Mouse (Mus musculus): ENCODE results near the gene Gpr157. TPM values are rescaled to one million over a fixed set of nuclear protein-coding genes. Genes with fewer than 3 reads are reported as not detected.

Gpr157 gene
- polyA plus RNA-seq, 1 experiment from 2014 or later = 0.23 TPM

DNA sequence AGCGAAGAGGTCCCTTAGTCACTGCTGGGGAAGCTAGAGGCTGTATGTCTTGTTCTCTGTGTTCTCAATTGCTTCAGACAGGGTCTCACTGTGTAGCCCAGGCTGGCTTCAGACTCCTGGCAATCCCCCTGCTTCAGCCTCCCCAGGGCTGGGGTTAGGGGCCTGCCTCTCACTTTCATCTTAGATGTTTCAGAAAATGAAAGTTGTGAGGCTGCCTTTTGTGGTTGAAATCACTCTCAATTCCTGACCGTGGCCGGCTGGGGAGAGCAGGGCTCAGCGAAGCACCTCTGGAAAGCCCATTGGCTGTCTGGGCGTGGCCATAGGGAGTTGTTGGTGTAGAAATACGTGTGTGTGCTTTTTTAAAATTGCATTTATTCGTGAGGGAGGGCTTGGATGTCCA is 9.1 kb downstream of the Gpr157 start:
- no peak for ATAC-seq (replicated peaks)

DNA sequence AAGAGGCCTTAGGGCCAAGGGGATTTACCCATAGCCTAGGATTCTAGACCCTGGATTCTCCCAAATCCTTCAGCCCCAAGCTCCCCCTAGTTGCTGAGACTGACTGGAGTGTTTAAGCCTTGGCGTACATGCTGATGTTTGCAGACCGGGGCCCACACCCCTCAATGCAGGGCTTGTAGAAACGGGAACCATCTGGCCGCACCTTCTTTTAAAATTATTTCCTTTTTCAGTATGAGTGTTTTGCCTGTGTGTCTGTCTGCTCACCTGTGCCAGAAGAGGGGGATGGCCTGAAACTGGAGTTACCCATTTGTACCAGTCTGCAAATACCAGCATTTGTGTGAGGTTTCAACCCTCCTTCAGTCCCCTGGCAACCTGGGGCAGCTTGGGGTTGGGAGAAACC is 10.7 kb downstream of the Gpr157 start:
- no peaks in the 10 kb centered on the region for H3K9me3 ChIP-seq
- ATAC-seq (replicated peaks) = no peak
- H3K4me1 ChIP-seq = no peaks in the 10 kb centered on the region
- H3K27ac ChIP-seq (replicated peaks) = no peak overlapping the region
- 92% methylated on average over 4 of the region's 4 CpGs for WGBS
- H3K27me3 ChIP-seq = peaks cover 3% of the 10 kb centered on the region
- H3K4me3 ChIP-seq = no peak overlapping the region
- no peak overlapping the region for H3K9ac ChIP-seq (replicated peaks)
- H3K4me2 ChIP-seq (replicated peaks) = no peak overlapping the region
- H3K36me3 ChIP-seq = no peaks in the 10 kb centered on the region

More for the DNA sequence above, 9.1 kb downstream of the Gpr157 start:
- WGBS = 82% methylated on average over 7 of the region's 7 CpGs
- H3K36me3 ChIP-seq = no peaks in the 10 kb centered on the region
- H3K4me1 ChIP-seq = no peaks in the 10 kb centered on the region
- H3K9ac ChIP-seq (replicated peaks) = no peak overlapping the region
- H3K4me2 ChIP-seq (replicated peaks) = no peak overlapping the region
- H3K27me3 ChIP-seq = peaks cover 3% of the 10 kb centered on the region
- no peaks in the 10 kb centered on the region for H3K9me3 ChIP-seq
- no peak overlapping the region for H3K27ac ChIP-seq (replicated peaks)
- no peak overlapping the region for H3K4me3 ChIP-seq

DNA sequence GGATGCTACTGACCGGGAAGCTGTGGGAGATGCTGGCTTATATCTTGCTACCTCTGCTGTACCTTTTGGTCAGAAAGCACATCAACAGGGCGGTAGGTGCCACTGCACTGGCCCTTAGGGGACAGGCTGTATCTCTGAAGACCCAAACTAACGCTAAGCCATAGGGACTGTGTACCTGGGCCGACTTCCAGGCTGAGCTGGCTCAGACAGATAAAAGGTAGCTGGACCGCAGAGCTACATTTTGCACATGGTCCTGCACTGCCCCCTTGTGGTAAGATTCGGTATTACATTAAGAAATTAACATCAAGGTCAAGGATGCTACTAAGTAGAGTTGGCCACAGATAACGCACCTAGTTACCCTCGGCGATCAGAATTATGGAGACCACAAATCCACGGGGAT is 11.7 kb downstream of the Gpr157 start:
- WGBS = 19% methylated on average over 10 of the region's 10 CpGs
- no peak overlapping the region for H3K4me3 ChIP-seq
- no peaks in the 10 kb centered on the region for H3K36me3 ChIP-seq
- H3K9me3 ChIP-seq = no peaks in the 10 kb centered on the region
- ATAC-seq (replicated peaks) = no peak
- H3K27ac ChIP-seq (replicated peaks) = no peak overlapping the region
- H3K27me3 ChIP-seq = peaks cover 3% of the 10 kb centered on the region
- H3K4me1 ChIP-seq = no peaks in the 10 kb centered on the region
- H3K9ac ChIP-seq (replicated peaks) = no peak overlapping the region
- no peak overlapping the region for H3K4me2 ChIP-seq (replicated peaks)

DNA sequence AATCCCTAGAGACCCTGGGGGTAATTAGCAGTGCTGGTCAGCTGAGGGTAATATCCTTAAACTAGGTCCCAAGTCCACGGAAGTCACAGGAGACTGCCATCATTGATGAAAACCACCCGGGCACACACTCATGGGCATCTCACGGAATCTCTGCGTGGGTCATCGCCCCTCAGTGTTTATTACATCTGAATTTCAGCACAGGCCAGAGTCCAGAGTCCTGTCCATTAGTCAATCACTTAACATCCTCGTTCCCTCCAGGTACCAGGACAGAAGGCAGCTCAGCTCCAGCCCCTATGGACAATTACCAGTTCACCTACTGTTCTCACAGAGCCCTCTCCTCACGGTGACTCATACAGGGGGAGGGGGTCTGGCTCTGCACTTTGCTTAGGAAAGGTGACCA is 15.7 kb downstream of the Gpr157 start:
- Histone ChIP-seq H3K4me1 (no peaks in the 10 kb centered on the region), H3K36me3 (no peaks in the 10 kb centered on the region)
- 88% methylated on average over 7 of the region's 7 CpGs for WGBS

DNA sequence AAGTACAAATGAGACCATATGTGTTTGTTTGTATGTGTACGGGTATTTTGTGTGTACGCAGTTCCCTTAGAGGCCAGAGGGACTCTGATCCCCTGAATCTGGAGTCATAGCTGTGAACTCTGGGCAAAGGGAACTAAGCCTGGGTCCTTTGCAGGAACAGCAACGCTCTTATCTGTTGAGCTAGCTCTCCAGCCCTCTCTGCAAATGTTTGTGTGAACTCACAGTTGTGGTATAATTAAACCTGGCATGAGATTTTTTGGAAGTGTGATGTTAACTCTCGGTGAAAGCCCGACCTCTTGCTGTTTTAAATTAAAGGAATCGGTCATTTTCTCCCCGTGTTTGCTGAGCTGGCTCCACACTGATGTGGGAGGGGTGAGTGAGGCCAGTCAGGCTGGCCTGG is 18.5 kb downstream of the Gpr157 start:
- Histone ChIP-seq H3K4me1 (no peaks in the 10 kb centered on the region), H3K27ac (replicated peaks) (no peak overlapping the region), H3K36me3 (no peaks in the 10 kb centered on the region), H3K27me3 (peaks cover under 1% of the 10 kb centered on the region; the same call in 1 of the 2 replicates), H3K9me3 (no peaks in the 10 kb centered on the region), H3K4me2 (replicated peaks) (no peak overlapping the region), H3K4me3 (no peak overlapping the region), H3K9ac (replicated peaks) (no peak overlapping the region)
- WGBS = 73% methylated on average over 7 of the region's 7 CpGs
- no peak for ATAC-seq (replicated peaks)

More for the DNA sequence above, 15.7 kb downstream of the Gpr157 start:
- Histone ChIP-seq H3K4me3 (no peak overlapping the region), H3K27ac (replicated peaks) (no peak overlapping the region), H3K9ac (replicated peaks) (no peak overlapping the region), H3K4me2 (replicated peaks) (no peak overlapping the region), H3K27me3 (peaks cover 3% of the 10 kb centered on the region; the same call in 1 of the 2 replicates), H3K9me3 (no peaks in the 10 kb centered on the region)
- ATAC-seq (replicated peaks) = no peak

DNA sequence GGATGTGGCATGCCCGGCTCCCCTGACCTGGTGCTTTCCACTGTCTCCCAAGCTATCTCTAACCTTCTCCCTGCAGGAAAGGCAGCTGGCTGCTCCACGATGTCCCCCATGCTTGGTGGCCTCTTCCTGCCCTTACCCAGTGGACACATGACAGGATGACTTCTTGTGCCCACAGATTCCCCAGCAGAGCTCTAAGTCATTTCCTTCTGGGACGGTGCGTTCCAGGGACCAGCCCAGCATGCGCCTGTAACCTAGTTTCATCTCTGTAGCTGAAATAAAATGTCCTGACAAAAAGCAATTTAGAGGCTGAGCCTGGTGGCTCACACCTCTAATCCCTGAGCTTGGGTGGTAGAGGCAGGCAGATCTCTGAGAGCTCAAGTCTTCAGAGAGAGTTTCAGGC is 19.5 kb downstream of the Gpr157 start:
- Histone ChIP-seq H3K9ac (replicated peaks) (no peak overlapping the region), H3K27ac (replicated peaks) (no peak overlapping the region), H3K4me2 (replicated peaks) (no peak overlapping the region), H3K9me3 (no peaks in the 10 kb centered on the region), H3K36me3 (no peaks in the 10 kb centered on the region), H3K4me3 (no peak overlapping the region), H3K4me1 (no peaks in the 10 kb centered on the region), H3K27me3 (no peaks in the 10 kb centered on the region)
- no peak for ATAC-seq (replicated peaks)
- 85% methylated on average over 5 of the region's 5 CpGs for WGBS

DNA sequence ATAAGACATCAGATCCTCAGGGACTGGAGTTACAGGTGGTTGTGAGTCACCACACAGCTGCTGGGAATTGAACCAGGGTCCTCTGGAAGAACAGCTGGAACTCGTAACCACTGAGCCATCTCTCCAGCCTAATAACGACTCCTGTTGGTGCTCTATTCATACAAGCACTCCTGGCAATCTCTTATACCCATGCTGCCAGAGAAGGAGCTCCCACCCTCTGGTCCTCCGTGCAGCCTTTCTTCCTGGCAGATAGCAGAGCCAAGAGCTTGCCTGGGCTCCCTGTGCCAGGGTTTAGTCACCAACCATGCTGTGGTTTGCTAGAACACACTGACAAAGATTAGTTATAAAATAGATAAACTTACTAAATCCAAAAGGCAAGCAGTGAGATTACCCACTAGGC is 22.5 kb downstream of the Gpr157 start:
- Histone ChIP-seq H3K9me3 (no peaks in the 10 kb centered on the region), H3K9ac (replicated peaks) (no peak overlapping the region)
- no peak for ATAC-seq (replicated peaks)

DNA sequence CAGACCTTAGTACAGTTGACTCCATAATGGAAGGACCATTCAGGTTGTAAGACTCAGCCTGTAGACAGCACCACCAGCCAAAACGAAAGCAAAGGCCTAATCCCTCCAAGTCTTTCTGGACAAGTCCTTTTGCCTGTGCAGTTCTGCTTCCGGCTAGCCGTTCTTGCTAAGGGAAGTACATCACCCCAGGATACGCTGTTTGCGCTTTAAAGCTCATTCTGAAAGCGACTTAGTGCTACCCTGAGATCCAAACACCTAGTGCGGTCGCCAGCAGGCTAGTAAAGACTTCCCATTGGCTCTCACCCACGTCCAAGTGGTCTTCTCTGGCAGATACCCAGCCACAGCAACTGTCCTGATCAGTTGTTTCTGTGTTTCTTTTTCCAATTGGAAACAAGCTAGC is 23.2 kb downstream of the Gpr157 start:
- Histone ChIP-seq H3K9me3 (no peaks in the 10 kb centered on the region), H3K27ac (replicated peaks) (no peak overlapping the region), H3K27me3 (no peaks in the 10 kb centered on the region), H3K4me1 (no peaks in the 10 kb centered on the region), H3K9ac (replicated peaks) (no peak overlapping the region), H3K4me2 (replicated peaks) (no peak overlapping the region), H3K36me3 (no peaks in the 10 kb centered on the region), H3K4me3 (no peak overlapping the region)
- 71% methylated on average over 9 of the region's 9 CpGs for WGBS
- ATAC-seq (replicated peaks) = no peak

More for the DNA sequence above, 22.5 kb downstream of the Gpr157 start:
- Histone ChIP-seq H3K27me3 (no peaks in the 10 kb centered on the region), H3K4me3 (no peak overlapping the region), H3K36me3 (no peaks in the 10 kb centered on the region), H3K4me2 (replicated peaks) (no peak overlapping the region), H3K4me1 (no peaks in the 10 kb centered on the region), H3K27ac (replicated peaks) (no peak overlapping the region)
- WGBS = 48% methylated on average over 3 of the region's 3 CpGs

DNA sequence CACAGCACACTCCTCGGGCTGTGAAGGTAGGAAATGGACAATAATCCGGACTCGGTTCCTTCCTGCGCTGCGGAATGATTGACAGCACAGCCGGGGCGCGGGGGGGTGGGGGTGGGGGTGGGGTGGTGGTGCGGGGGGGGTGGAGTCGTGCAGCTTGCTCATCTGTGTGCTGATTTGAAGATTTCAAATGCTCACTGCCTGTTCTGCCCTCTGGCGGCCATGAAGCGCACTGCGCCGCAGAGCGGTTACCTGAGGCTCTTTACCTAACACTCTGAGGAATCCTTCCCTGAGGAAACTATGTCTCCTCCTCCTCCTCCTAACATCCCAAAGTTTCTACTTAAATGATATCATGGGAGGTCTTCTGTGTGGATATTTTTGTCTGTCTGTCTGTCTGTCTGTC is 25.7 kb downstream of the Gpr157 start:
- ATAC-seq (replicated peaks) = no peak
- H3K36me3 ChIP-seq = no peaks in the 10 kb centered on the region

DNA sequence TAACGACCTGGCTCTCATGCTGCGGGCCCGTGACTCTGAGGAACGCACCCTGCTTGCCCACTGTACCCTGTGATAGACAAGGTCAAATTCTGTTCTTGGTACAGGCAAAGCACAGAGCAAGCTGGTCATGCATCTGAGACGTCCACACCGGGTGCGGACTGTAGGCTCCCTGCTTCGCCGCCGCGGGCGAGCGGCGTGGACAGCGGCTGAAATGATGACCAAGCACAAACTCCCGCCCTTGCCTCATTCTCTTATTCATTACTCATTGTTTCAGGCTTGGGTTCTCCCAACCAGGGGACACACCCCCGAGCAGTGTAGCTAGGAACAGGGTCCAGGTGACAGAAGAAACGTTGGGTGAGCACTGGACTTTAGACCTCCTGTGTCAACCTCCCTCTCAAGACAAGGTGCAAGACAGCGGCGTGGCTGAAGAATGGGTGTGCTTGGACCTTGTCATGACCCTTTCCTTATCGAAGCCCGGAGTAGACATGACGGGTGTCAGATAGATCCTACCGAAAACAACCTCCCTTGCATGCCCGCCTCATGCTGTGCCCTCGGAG is 27.4 kb downstream of the Gpr157 start:
- H3K4me1 ChIP-seq = peaks cover 7% of the 10 kb centered on the region
- no peak overlapping the region for H3K27ac ChIP-seq (replicated peaks)
- H3K27me3 ChIP-seq = no peaks in the 10 kb centered on the region
- H3K9me3 ChIP-seq = no peaks in the 10 kb centered on the region
- WGBS = 92% methylated on average over 26 of the region's 26 CpGs
- no peak overlapping the region for H3K9ac ChIP-seq (replicated peaks)
- no peaks in the 10 kb centered on the region for H3K36me3 ChIP-seq
- H3K4me3 ChIP-seq = no peak overlapping the region
- no peak overlapping the region for H3K4me2 ChIP-seq (replicated peaks)
- no peak for ATAC-seq (replicated peaks)

More for the DNA sequence above, 25.7 kb downstream of the Gpr157 start:
- H3K4me3 ChIP-seq = no peak overlapping the region
- H3K9me3 ChIP-seq = no peaks in the 10 kb centered on the region
- H3K27ac ChIP-seq (replicated peaks) = no peak overlapping the region
- H3K9ac ChIP-seq (replicated peaks) = no peak overlapping the region
- no peaks in the 10 kb centered on the region for H3K4me1 ChIP-seq
- no peaks in the 10 kb centered on the region for H3K27me3 ChIP-seq
- 7% methylated on average over 15 of the region's 15 CpGs for WGBS
- peak overlapping the region; percentile 16; the same call in 1 of the 2 replicates for H3K4me2 ChIP-seq (replicated peaks)

DNA sequence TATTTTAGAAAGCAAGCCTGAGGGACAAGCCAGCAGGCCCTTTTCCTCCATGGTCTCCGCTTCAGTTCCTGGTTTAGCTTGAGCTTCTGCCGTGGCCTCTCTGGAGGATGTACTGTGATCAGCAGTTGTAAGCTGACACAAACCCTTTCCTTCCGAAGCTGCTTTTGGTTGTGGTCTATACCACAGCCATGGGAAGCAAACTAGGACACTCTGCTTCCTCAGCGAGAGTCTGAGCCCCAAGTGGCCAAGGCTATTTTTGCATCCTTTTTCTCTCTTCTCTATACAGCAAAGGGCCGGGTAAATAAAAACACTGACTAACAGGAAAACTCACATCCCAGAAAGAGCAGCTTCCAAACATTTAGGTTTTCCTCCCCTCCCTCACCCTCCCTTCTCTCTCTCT is 30.1 kb downstream of the Gpr157 start:
- no peak for ATAC-seq (replicated peaks)
- Histone ChIP-seq H3K9me3 (no peaks in the 10 kb centered on the region), H3K4me1 (peaks cover 10% of the 10 kb centered on the region), H3K27me3 (no peaks in the 10 kb centered on the region), H3K4me3 (no peak overlapping the region), H3K4me2 (replicated peaks) (no peak overlapping the region), H3K27ac (replicated peaks) (no peak overlapping the region), H3K9ac (replicated peaks) (no peak overlapping the region), H3K36me3 (no peaks in the 10 kb centered on the region)
- WGBS = 42% methylated on average over 5 of the region's 5 CpGs

DNA sequence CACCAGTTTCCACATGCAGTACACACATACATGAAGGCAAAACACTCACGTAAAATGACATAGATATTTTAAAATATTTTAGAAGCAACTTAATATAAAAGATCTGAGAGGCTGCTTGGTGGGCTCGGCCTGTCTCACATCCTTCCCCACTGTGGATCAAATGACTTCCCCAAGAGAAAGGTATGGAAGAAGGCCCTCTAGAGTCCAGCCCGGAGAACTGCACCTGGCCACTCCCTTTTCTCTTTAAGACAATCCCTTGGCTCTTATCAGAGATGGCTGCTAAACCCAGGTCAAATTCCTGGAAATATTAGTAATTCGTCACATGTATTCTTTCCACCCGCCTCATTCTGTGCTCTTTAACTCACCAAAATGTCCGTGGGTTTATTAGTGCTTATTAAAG is 31.0 kb downstream of the Gpr157 start:
- H3K4me1 ChIP-seq = peaks cover 10% of the 10 kb centered on the region
- ATAC-seq (replicated peaks) = no peak
- no peak overlapping the region for H3K4me2 ChIP-seq (replicated peaks)
- H3K4me3 ChIP-seq = no peak overlapping the region
- H3K27ac ChIP-seq (replicated peaks) = no peak overlapping the region
- no peak overlapping the region for H3K9ac ChIP-seq (replicated peaks)
- 69% methylated on average over 6 of the region's 6 CpGs for WGBS
- no peaks in the 10 kb centered on the region for H3K36me3 ChIP-seq
- H3K9me3 ChIP-seq = no peaks in the 10 kb centered on the region
- H3K27me3 ChIP-seq = no peaks in the 10 kb centered on the region

DNA sequence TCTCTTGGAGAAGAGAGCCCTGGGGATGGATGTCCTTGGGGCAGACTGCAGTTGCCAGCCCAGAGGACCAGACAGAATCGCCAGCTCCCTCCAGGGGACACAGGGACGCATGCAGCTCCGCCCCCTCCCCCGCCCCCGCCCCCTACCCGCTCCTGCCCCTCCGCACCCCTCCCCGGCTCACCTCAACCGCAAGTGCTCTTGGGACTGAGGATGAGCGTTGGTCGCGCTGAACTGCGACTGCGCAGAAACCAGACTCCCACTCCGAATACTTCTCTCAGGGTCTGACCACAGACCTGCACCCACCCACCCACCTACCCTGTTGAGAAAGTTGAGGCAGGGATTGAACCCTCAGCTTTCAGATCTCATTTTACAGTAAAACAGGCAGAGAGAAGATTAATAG is 31.9 kb downstream of the Gpr157 start, which contains the start of gene Slc2a5:
Gene Slc2a5, plus strand, starts transcription at position 229 of the 400 bp plus-strand sequence.
- Histone ChIP-seq H3K4me2 (replicated peaks) (peak within 1 kb of the TSS; percentile 35), H3K4me3 (peak within 1 kb of the TSS; percentile 6; the same call in 1 of the 2 replicates), H3K36me3 (no peaks in the 10 kb centered on the region), H3K9ac (replicated peaks) (no peak within 1 kb of the TSS), H3K27me3 (no peaks in the 10 kb centered on the region), H3K4me1 (peaks cover 10% of the 10 kb centered on the region), H3K27ac (replicated peaks) (no peak within 1 kb of the TSS), H3K9me3 (no peaks in the 10 kb centered on the region)
- ATAC-seq (replicated peaks) = no peak
- WGBS = 6% methylated on average over 15 of the region's 15 CpGs

Measured in forebrain, embryonic 15.5 days (tissue).